Mouse (Mus musculus): Measurements from ENCODE around the gene Rnase2b. TPM values are rescaled to one million over a fixed set of nuclear protein-coding genes. Genes with fewer than 3 reads are reported as not detected.

Gene Rnase2b
- polyA plus RNA-seq, 1 experiment from 2014 or later, result not detected

GRCm38 (mm10) chr14:51130315-51130940 lies 31.6 kb upstream of the Rnase2b start:
- no peak overlapping the region for H3K4me2 ChIP-seq (ENCODE audit: low read length)
- H3K4me1 ChIP-seq (ENCODE audit: control insufficient read depth in 2 of 2, insufficient read depth in 2 of 2, low read length in 2 of 2), result peaks cover 0 to 2% of the 10 kb centered on the region in 2 experiments; a peak in 1 of 4 replicates
- ATAC-seq (ENCODE audit: insufficient number of reproducible peaks, insufficient read depth, low FRiP score, low read depth), result no peak
- peaks cover 7% of the 10 kb centered on the region for H3K9me3 ChIP-seq (ENCODE audit: control insufficient read depth, low read length)
- H3K36me3 ChIP-seq (ENCODE audit: control insufficient read depth, insufficient read depth, low read length), result no peaks in the 10 kb centered on the region
- H3K9ac ChIP-seq (ENCODE audit: low read length), result no peak overlapping the region
- H3K27ac ChIP-seq (replicated peaks in 1 of 2; ENCODE audit: control insufficient read depth in 1 of 2, insufficient read depth in 1 of 2, low read depth in 2 of 2, low read length in 2 of 2), result no peak overlapping the region
- no peak overlapping the region for H3K4me3 ChIP-seq (ENCODE audit: control insufficient read depth in 1 of 2, insufficient read depth in 1 of 2, low read depth in 1 of 2, low read length in 2 of 2)
- no peaks in the 10 kb centered on the region for H3K27me3 ChIP-seq (ENCODE audit: control insufficient read depth, insufficient read depth, low read length)
- WGBS, result 58% methylated on average over 9 of the region's 9 CpGs

GRCm38 (mm10) chr14:51131086-51131815 lies 30.8 kb upstream of the Rnase2b start:
- 77% methylated on average over 7 of the region's 7 CpGs for WGBS
- no peak overlapping the region for H3K27ac ChIP-seq (replicated peaks in 1 of 2; ENCODE audit: control insufficient read depth in 1 of 2, insufficient read depth in 1 of 2, low read depth in 2 of 2, low read length in 2 of 2)
- H3K27me3 ChIP-seq (ENCODE audit: control insufficient read depth, insufficient read depth, low read length), result no peaks in the 10 kb centered on the region
- peaks cover under 1% of the 10 kb centered on the region; the same call in 1 of the 2 replicates for H3K9me3 ChIP-seq (ENCODE audit: control insufficient read depth, low read length)
- H3K9ac ChIP-seq (ENCODE audit: low read length), result no peak overlapping the region
- H3K36me3 ChIP-seq (ENCODE audit: control insufficient read depth, insufficient read depth, low read length), result no peaks in the 10 kb centered on the region
- ATAC-seq (ENCODE audit: insufficient number of reproducible peaks, insufficient read depth, low FRiP score, low read depth), result no peak
- H3K4me2 ChIP-seq (ENCODE audit: low read length), result no peak overlapping the region
- no peak overlapping the region for H3K4me3 ChIP-seq (ENCODE audit: control insufficient read depth in 1 of 2, insufficient read depth in 1 of 2, low read depth in 1 of 2, low read length in 2 of 2)
- peaks cover 0 to 2% of the 10 kb centered on the region in 2 experiments; a peak in 1 of 4 replicates for H3K4me1 ChIP-seq (ENCODE audit: control insufficient read depth in 2 of 2, insufficient read depth in 2 of 2, low read length in 2 of 2)

- Histone ChIP-seq H3K27ac (replicated peaks in 1 of 2; ENCODE audit: control insufficient read depth in 1 of 2, insufficient read depth in 1 of 2, low read depth in 2 of 2, low read length in 2 of 2) (no peak overlapping the region), H3K9me3 (ENCODE audit: control insufficient read depth, low read length) (no peaks in the 10 kb centered on the region), H3K4me3 (ENCODE audit: control insufficient read depth in 1 of 2, insufficient read depth in 1 of 2, low read depth in 1 of 2, low read length in 2 of 2) (no peak overlapping the region), H3K4me1 (ENCODE audit: control insufficient read depth in 2 of 2, insufficient read depth in 2 of 2, low read length in 2 of 2) (peaks cover 0 to 2% of the 10 kb centered on the region in 2 experiments; a peak in 1 of 4 replicates), H3K4me2 (ENCODE audit: low read length) (no peak overlapping the region), H3K36me3 (ENCODE audit: control insufficient read depth, insufficient read depth, low read length) (no peaks in the 10 kb centered on the region), H3K27me3 (ENCODE audit: control insufficient read depth, insufficient read depth, low read length) (no peaks in the 10 kb centered on the region), H3K9ac (ENCODE audit: low read length) (no peak overlapping the region)
- WGBS, result 89% methylated on average over 4 of the region's 4 CpGs
- no peak for ATAC-seq (ENCODE audit: insufficient number of reproducible peaks, insufficient read depth, low FRiP score, low read depth)
These were observed 29.7 kb upstream of the Rnase2b start for GRCm38 (mm10) chr14:51132372-51132771.

- no peak overlapping the region for H3K9ac ChIP-seq (ENCODE audit: low read length)
- no peak overlapping the region for H3K4me2 ChIP-seq (ENCODE audit: low read length)
- ATAC-seq (ENCODE audit: insufficient number of reproducible peaks, insufficient read depth, low FRiP score, low read depth), result no peak
- WGBS, result 64% methylated on average over 2 of the region's 2 CpGs
- no peaks in the 10 kb centered on the region for H3K9me3 ChIP-seq (ENCODE audit: control insufficient read depth, low read length)
- no peak overlapping the region for H3K4me3 ChIP-seq (ENCODE audit: control insufficient read depth in 1 of 2, insufficient read depth in 1 of 2, low read depth in 1 of 2, low read length in 2 of 2)
- H3K27ac ChIP-seq (replicated peaks in 1 of 2; ENCODE audit: control insufficient read depth in 1 of 2, insufficient read depth in 1 of 2, low read depth in 2 of 2, low read length in 2 of 2), result no peak overlapping the region
- peaks cover 0 to 11% of the 10 kb centered on the region in 2 experiments; a peak in 2 of 4 replicates for H3K4me1 ChIP-seq (ENCODE audit: control insufficient read depth in 2 of 2, insufficient read depth in 2 of 2, low read length in 2 of 2)
- H3K27me3 ChIP-seq (ENCODE audit: control insufficient read depth, insufficient read depth, low read length), result no peaks in the 10 kb centered on the region
- no peaks in the 10 kb centered on the region for H3K36me3 ChIP-seq (ENCODE audit: control insufficient read depth, insufficient read depth, low read length)
These were observed 21.7 kb upstream of the Rnase2b start for GRCm38 (mm10) chr14:51140342-51140741.

- no peak overlapping the region for H3K4me3 ChIP-seq (ENCODE audit: control insufficient read depth in 1 of 2, insufficient read depth in 1 of 2, low read depth in 1 of 2, low read length in 2 of 2)
- H3K27ac ChIP-seq (replicated peaks in 1 of 2; ENCODE audit: control insufficient read depth in 1 of 2, insufficient read depth in 1 of 2, low read depth in 2 of 2, low read length in 2 of 2), result no peak overlapping the region
- H3K9me3 ChIP-seq (ENCODE audit: control insufficient read depth, low read length), result no peaks in the 10 kb centered on the region
- H3K27me3 ChIP-seq (ENCODE audit: control insufficient read depth, insufficient read depth, low read length), result no peaks in the 10 kb centered on the region
- H3K9ac ChIP-seq (ENCODE audit: low read length), result no peak overlapping the region
- no peaks in the 10 kb centered on the region for H3K36me3 ChIP-seq (ENCODE audit: control insufficient read depth, insufficient read depth, low read length)
- no peak overlapping the region for H3K4me2 ChIP-seq (ENCODE audit: low read length)
- H3K4me1 ChIP-seq (ENCODE audit: control insufficient read depth in 2 of 2, insufficient read depth in 2 of 2, low read length in 2 of 2), result peaks cover 2 to 15% of the 10 kb centered on the region in 2 experiments; a peak in 3 of 4 replicates
- no peak for ATAC-seq (ENCODE audit: insufficient number of reproducible peaks, insufficient read depth, low FRiP score, low read depth)
- WGBS, result 81% methylated on average over 4 of the region's 4 CpGs
These were observed 19.9 kb upstream of the Rnase2b start for GRCm38 (mm10) chr14:51142119-51142518.

- no peaks in the 10 kb centered on the region for H3K9me3 ChIP-seq (ENCODE audit: control insufficient read depth, low read length)
- no peak for ATAC-seq (ENCODE audit: insufficient number of reproducible peaks, insufficient read depth, low FRiP score, low read depth)
- no peak overlapping the region for H3K4me2 ChIP-seq (ENCODE audit: low read length)
- no peak overlapping the region for H3K9ac ChIP-seq (ENCODE audit: low read length)
- H3K36me3 ChIP-seq (ENCODE audit: control insufficient read depth, insufficient read depth, low read length), result no peaks in the 10 kb centered on the region
- H3K27ac ChIP-seq (replicated peaks in 1 of 2; ENCODE audit: control insufficient read depth in 1 of 2, insufficient read depth in 1 of 2, low read depth in 2 of 2, low read length in 2 of 2), result no peak overlapping the region
- no peak overlapping the region for H3K4me3 ChIP-seq (ENCODE audit: control insufficient read depth in 1 of 2, insufficient read depth in 1 of 2, low read depth in 1 of 2, low read length in 2 of 2)
- H3K27me3 ChIP-seq (ENCODE audit: control insufficient read depth, insufficient read depth, low read length), result no peaks in the 10 kb centered on the region
- WGBS, result 80% methylated on average over 3 of the region's 3 CpGs
- peaks cover 2 to 15% of the 10 kb centered on the region in 2 experiments; a peak in 3 of 4 replicates for H3K4me1 ChIP-seq (ENCODE audit: control insufficient read depth in 2 of 2, insufficient read depth in 2 of 2, low read length in 2 of 2)
These were observed 19.5 kb upstream of the Rnase2b start for GRCm38 (mm10) chr14:51142568-51142967.

- no peak overlapping the region for H3K4me3 ChIP-seq (ENCODE audit: control insufficient read depth in 1 of 2, insufficient read depth in 1 of 2, low read depth in 1 of 2, low read length in 2 of 2)
- no peaks in the 10 kb centered on the region for H3K9me3 ChIP-seq (ENCODE audit: control insufficient read depth, low read length)
- peaks cover 2 to 15% of the 10 kb centered on the region in 2 experiments; a peak in 3 of 4 replicates for H3K4me1 ChIP-seq (ENCODE audit: control insufficient read depth in 2 of 2, insufficient read depth in 2 of 2, low read length in 2 of 2)
- 30% methylated on average over 4 of the region's 4 CpGs for WGBS
- no peak for ATAC-seq (ENCODE audit: insufficient number of reproducible peaks, insufficient read depth, low FRiP score, low read depth)
- H3K27me3 ChIP-seq (ENCODE audit: control insufficient read depth, insufficient read depth, low read length), result no peaks in the 10 kb centered on the region
- no peak overlapping the region for H3K4me2 ChIP-seq (ENCODE audit: low read length)
- peak overlapping the region; percentile 2 to 50; a peak in 2 of 4 replicates for H3K27ac ChIP-seq (replicated peaks in 1 of 2; ENCODE audit: control insufficient read depth in 1 of 2, insufficient read depth in 1 of 2, low read depth in 2 of 2, low read length in 2 of 2)
- H3K36me3 ChIP-seq (ENCODE audit: control insufficient read depth, insufficient read depth, low read length), result no peaks in the 10 kb centered on the region
- no peak overlapping the region for H3K9ac ChIP-seq (ENCODE audit: low read length)
These were observed 18.8 kb upstream of the Rnase2b start for GRCm38 (mm10) chr14:51143287-51143686.
